Mouse (Mus musculus) ES-Bruce4 (cell line): ENCODE measurements at regions not wholly inside any gene's neighbourhood (a gene's known extent, or its start where the extent isn't known, plus 50 kb on each side); places are given as distances from the start of the nearest gene placed in this dataset.

Experiments
- CTCF ChIP-seq: IDR thresholded peaks from one replicate; pipeline ENCODE4 v1.8.1; 2011; ENCODE audit warnings: low read depth, low read length
- EP300 ChIP-seq: IDR thresholded peaks from 2 replicates; pipeline ENCODE4 v1.6.1; 2011; ENCODE audit warnings: low read depth, low read length; ENCODE audit not compliant: insufficient read depth
- POLR2A ChIP-seq: IDR thresholded peaks from one replicate; pipeline ENCODE4 v1.8.1; 2011; ENCODE audit warnings: low read length; ENCODE audit not compliant: insufficient read depth

DNA sequence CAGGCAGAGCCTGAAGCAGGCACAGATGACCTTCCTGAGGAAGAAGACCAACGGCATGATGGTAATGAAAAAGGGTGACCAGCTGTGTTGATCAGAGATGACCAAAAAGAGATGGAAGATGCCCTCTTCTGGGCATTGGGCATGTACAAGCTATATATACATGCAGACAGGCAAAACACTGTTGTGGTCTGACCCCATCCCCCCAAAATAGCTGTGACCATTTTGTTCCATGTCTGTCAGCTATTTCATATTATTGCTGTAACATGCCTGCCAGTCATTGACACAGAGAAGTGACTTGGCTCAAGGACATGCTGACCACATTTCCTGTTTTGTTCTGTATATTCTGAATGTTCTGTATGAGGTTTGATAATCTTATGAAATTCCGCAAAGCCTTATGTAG, 56.6 kb upstream of the 1700017B05Rik start:
- TF ChIP-seq CTCF: no peak
- TF ChIP-seq EP300: no peak
- no peak for TF ChIP-seq POLR2A
